Mouse (Mus musculus): ENCODE results near the gene Gm4353. TPM values are rescaled to one million over a fixed set of nuclear protein-coding genes. Genes with fewer than 3 reads are reported as not detected.
"Not testable (repeated sequence)": the region's sequence is repeated elsewhere in the genome, so short reads cannot be mapped to it uniquely, and the experiment has no call there.

Gm4353 gene
- 0.18 and 0.33 TPM in 2 replicates for polyA plus RNA-seq (2015; fragmentation: Nextera tagmentation; extraction: Ambion mirVana)

DNA sequence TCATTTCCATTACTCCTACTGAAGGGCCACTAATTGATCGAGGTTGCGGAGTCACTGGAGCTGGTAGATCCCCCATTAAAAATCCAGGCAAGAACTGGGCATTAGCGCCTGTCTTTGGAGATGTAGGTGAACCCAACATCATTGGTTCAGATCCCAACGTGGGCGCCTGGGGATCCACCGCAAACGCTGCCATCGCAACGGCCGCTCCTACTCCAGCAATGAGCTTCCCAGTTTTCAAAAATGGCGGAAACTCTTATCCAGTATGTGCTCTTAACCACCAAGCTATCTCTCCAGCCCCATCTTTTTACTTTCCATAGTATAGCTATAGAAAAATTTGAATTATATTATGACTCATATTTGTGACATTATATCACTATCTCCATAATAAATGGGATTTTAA lies at the start of gene Gm4353:
Gene Gm4353, minus strand, starts transcription at position 270 of the 400 bp plus-strand sequence.
- H3K9ac ChIP-seq (ENCODE audit: low read length); H3K4me3 ChIP-seq (ENCODE audit: low read depth, low read length); H3K27me3 ChIP-seq (ENCODE audit: control insufficient read depth, insufficient read depth, low read length); ATAC-seq (ENCODE audit: low FRiP score, low TSS enrichment); H3K4me2 ChIP-seq (replicated peaks; ENCODE audit: low read depth); H3K27ac ChIP-seq (replicated peaks); H3K36me3 ChIP-seq (ENCODE audit: control insufficient read depth, insufficient read depth, low read length); DNase-seq (ENCODE audit: low spot score); H3K9me3 ChIP-seq (ENCODE audit: control insufficient read depth, low read length); H3K4me1 ChIP-seq (replicated peaks; ENCODE audit: control insufficient read depth, insufficient read depth): not testable (repeated sequence)
- WGBS = 93% methylated on average over 11 of the region's 11 CpGs

DNA sequence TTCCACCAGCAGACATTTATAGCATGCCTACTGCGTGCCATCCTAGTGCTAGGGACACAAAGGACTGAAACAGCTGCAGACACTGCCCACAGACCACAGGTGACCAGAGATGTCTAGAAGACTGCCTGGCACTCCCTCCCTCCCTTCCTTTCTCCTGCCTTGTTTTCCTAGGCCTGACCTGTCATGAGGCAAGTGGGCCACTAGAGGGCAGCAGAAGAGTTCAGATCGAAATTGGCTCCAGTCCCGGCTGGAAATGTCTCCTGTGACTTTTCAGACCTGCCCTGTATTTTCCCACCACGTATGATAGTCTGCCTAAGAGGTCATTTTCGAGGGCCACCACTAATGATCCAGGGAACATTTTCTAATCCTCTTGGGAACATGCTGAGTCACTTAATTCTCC lies 47.6 kb upstream of the Gm4353 start:
- ATAC-seq (ENCODE audit: low FRiP score, low TSS enrichment) (no peak; the same call in 1 of the 2 replicates), DNase-seq (ENCODE audit: low spot score) (peak; percentile 82)
- Histone ChIP-seq H3K9ac (ENCODE audit: low read length) (no peak overlapping the region), H3K9me3 (ENCODE audit: control insufficient read depth, low read length) (no peaks in the 10 kb centered on the region), H3K27ac (replicated peaks) (no peak overlapping the region), H3K36me3 (ENCODE audit: control insufficient read depth, insufficient read depth, low read length) (no peaks in the 10 kb centered on the region), H3K4me2 (replicated peaks; ENCODE audit: low read depth) (no peak overlapping the region), H3K4me3 (ENCODE audit: low read depth, low read length) (no peak overlapping the region), H3K27me3 (ENCODE audit: control insufficient read depth, insufficient read depth, low read length) (no peaks in the 10 kb centered on the region), H3K4me1 (replicated peaks; ENCODE audit: control insufficient read depth, insufficient read depth) (no peaks in the 10 kb centered on the region)
- WGBS = 4% methylated on average over 5 of the region's 5 CpGs
- TF ChIP-seq EP300 (optimal IDR thresholded peaks at IDR 0.05) (no peak), CTCF (IDR thresholded peaks at IDR 0.05; ENCODE audit: low read depth) (peak; percentile 95)

GRCm38 (mm10) chr7:116131390-116131789 lies 47.0 kb upstream of the Gm4353 start:
- Histone ChIP-seq H3K4me2 (replicated peaks; ENCODE audit: low read depth) (no peak overlapping the region), H3K4me3 (ENCODE audit: low read depth, low read length) (no peak overlapping the region), H3K4me1 (replicated peaks; ENCODE audit: control insufficient read depth, insufficient read depth) (no peaks in the 10 kb centered on the region), H3K9ac (ENCODE audit: low read length) (no peak overlapping the region), H3K36me3 (ENCODE audit: control insufficient read depth, insufficient read depth, low read length) (no peaks in the 10 kb centered on the region), H3K27me3 (ENCODE audit: control insufficient read depth, insufficient read depth, low read length) (no peaks in the 10 kb centered on the region), H3K9me3 (ENCODE audit: control insufficient read depth, low read length) (no peaks in the 10 kb centered on the region), H3K27ac (replicated peaks) (no peak overlapping the region)
- DNase-seq (ENCODE audit: low spot score) (no peak), ATAC-seq (ENCODE audit: low FRiP score, low TSS enrichment) (no peak)
- WGBS = 27% methylated on average over 4 of the region's 4 CpGs
- TF ChIP-seq CTCF (IDR thresholded peaks at IDR 0.05; ENCODE audit: low read depth) (peak; percentile 44), EP300 (optimal IDR thresholded peaks at IDR 0.05) (no peak)

DNA sequence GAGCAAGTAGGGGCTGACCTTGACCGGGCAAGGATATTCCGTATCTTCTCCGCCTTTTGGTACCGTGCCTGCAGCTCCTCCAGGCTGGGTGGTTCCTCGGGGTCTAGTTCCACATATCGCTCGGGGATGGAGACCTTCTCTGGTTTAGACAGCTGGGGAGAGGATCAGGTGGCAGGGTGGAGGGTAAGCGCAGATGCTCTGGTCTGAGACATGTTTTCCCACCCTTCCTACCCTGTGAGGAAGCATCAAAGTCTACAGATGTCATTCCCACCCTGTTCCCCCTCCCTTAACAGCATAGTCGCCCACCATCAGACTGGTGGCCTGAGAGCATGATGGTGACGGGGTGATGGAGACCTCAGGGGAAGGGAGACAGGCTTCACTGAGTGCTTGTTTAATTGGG lies 44.9 kb upstream of the Gm4353 start:
- no peak overlapping the region for H3K27ac ChIP-seq (replicated peaks)
- WGBS = 91% methylated on average over 10 of the region's 10 CpGs
- ATAC-seq (ENCODE audit: low FRiP score, low TSS enrichment) (no peak), DNase-seq (ENCODE audit: low spot score) (no peak)
- H3K9me3 ChIP-seq (ENCODE audit: control insufficient read depth, low read length) = no peaks in the 10 kb centered on the region
- no peak overlapping the region for H3K4me3 ChIP-seq (ENCODE audit: low read depth, low read length)
- no peaks in the 10 kb centered on the region for H3K36me3 ChIP-seq (ENCODE audit: control insufficient read depth, insufficient read depth, low read length)
- TF ChIP-seq CTCF (IDR thresholded peaks at IDR 0.05; ENCODE audit: low read depth) (no peak), EP300 (optimal IDR thresholded peaks at IDR 0.05) (no peak)
- H3K27me3 ChIP-seq (ENCODE audit: control insufficient read depth, insufficient read depth, low read length) = no peaks in the 10 kb centered on the region
- no peaks in the 10 kb centered on the region for H3K4me1 ChIP-seq (replicated peaks; ENCODE audit: control insufficient read depth, insufficient read depth)
- H3K9ac ChIP-seq (ENCODE audit: low read length) = no peak overlapping the region
- H3K4me2 ChIP-seq (replicated peaks; ENCODE audit: low read depth) = no peak overlapping the region

DNA sequence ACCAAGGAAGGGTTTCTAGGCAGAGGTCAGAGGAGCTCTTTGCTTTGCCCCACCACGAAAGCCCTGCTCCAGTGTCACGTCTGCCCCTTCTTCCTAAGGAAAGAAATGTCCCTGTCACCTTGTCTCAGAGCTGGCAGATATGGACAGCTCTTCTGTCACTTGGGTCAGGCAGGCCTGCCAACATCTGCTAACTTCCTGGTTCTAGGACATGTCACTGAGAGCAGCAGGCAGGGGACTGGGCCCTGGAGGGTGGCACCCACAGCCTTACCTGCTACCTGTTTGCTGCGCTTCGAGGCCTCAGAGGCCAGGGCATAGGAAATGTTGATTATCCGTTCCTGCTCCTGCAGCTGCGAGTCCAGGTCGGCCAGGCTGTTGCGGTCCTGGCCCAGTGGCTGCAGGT lies 43.9 kb upstream of the Gm4353 start:
- Histone ChIP-seq H3K4me2 (replicated peaks; ENCODE audit: low read depth) (no peak overlapping the region), H3K27me3 (ENCODE audit: control insufficient read depth, insufficient read depth, low read length) (no peaks in the 10 kb centered on the region), H3K4me1 (replicated peaks; ENCODE audit: control insufficient read depth, insufficient read depth) (no peaks in the 10 kb centered on the region), H3K27ac (replicated peaks) (no peak overlapping the region), H3K9me3 (ENCODE audit: control insufficient read depth, low read length) (no peaks in the 10 kb centered on the region), H3K4me3 (ENCODE audit: low read depth, low read length) (no peak overlapping the region), H3K9ac (ENCODE audit: low read length) (no peak overlapping the region), H3K36me3 (ENCODE audit: control insufficient read depth, insufficient read depth, low read length) (no peaks in the 10 kb centered on the region)
- 91% methylated on average over 8 of the region's 8 CpGs for WGBS
- TF ChIP-seq CTCF (IDR thresholded peaks at IDR 0.05; ENCODE audit: low read depth) (no peak), EP300 (optimal IDR thresholded peaks at IDR 0.05) (no peak)
- no peak for ATAC-seq (ENCODE audit: low FRiP score, low TSS enrichment)
- DNase-seq (ENCODE audit: low spot score) = no peak

- 57% methylated on average over 2 of the region's 2 CpGs for WGBS
- ATAC-seq (ENCODE audit: low FRiP score, low TSS enrichment) (peak; percentile 67), DNase-seq (ENCODE audit: low spot score) (peak; percentile 72)
- no peaks in the 10 kb centered on the region for H3K4me1 ChIP-seq (replicated peaks; ENCODE audit: control insufficient read depth, insufficient read depth)
- TF ChIP-seq CTCF (IDR thresholded peaks at IDR 0.05; ENCODE audit: low read depth) = no peak
- TF ChIP-seq EP300 (optimal IDR thresholded peaks at IDR 0.05) = no peak
- H3K4me3 ChIP-seq (ENCODE audit: low read depth, low read length) = no peak overlapping the region
- no peaks in the 10 kb centered on the region for H3K36me3 ChIP-seq (ENCODE audit: control insufficient read depth, insufficient read depth, low read length)
- no peaks in the 10 kb centered on the region for H3K9me3 ChIP-seq (ENCODE audit: control insufficient read depth, low read length)
- no peak overlapping the region for H3K27ac ChIP-seq (replicated peaks)
- no peaks in the 10 kb centered on the region for H3K27me3 ChIP-seq (ENCODE audit: control insufficient read depth, insufficient read depth, low read length)
- no peak overlapping the region for H3K4me2 ChIP-seq (replicated peaks; ENCODE audit: low read depth)
- no peak overlapping the region for H3K9ac ChIP-seq (ENCODE audit: low read length)
Measured at GRCm38 (mm10) chr7:116127052-116127451, 42.6 kb upstream of the Gm4353 start.

All from stomach, postnatal 0 days (tissue).